Mouse (Mus musculus) CH12.LX (cell line): ENCODE measurements at regions not wholly inside any gene's neighbourhood (a gene's known extent, or its start where the extent isn't known, plus 50 kb on each side); places are given as distances from the start of the nearest gene placed in this dataset.

ENCODE experiments used
- DNase-seq: peaks from one replicate; pipeline ENCODE4 v3.0.0-alpha.2; 2013; ENCODE audit errors: extremely low read depth
- H3K27ac ChIP-seq: 2 replicates; pipeline ENCODE4 v1.5.1; 2012; ENCODE audit warnings: low read depth, mild to moderate bottlenecking, control low read depth, moderate library complexity; ENCODE audit not compliant: insufficient read depth
- H3K27me3 ChIP-seq: replicated peaks from 2 replicates; pipeline ENCODE3; 2012; ENCODE audit warnings: inconsistent platforms
- H3K36me3 ChIP-seq, 2 experiments: replicated peaks in 1 of 2; 2 replicates each; pipeline versions ENCODE3 to v1.6.1; 2012; ENCODE audit warnings: inconsistent platforms in 1 of 2, low read length in 1 of 2, mild to moderate bottlenecking in 1 of 2, mixed read lengths in 1 of 2, moderate library complexity in 1 of 2; ENCODE audit not compliant: control insufficient read depth in 1 of 2, insufficient read depth in 1 of 2
- H3K4me1 ChIP-seq, 2 experiments: 2 replicates each; pipeline ENCODE4 v1.6.1; 2012; ENCODE audit warnings: inconsistent platforms in 1 of 2, moderate library complexity in 1 of 2; ENCODE audit not compliant: insufficient read depth in 2 of 2, control insufficient read depth in 1 of 2
- H3K4me2 ChIP-seq: 2 replicates; pipeline ENCODE4 v1.6.1; 2012; ENCODE audit warnings: low read depth, mild to moderate bottlenecking, control low read depth; ENCODE audit not compliant: poor library complexity, insufficient read depth, severe bottlenecking
- H3K4me3 ChIP-seq, 3 experiments: fragments of 150-350 bp in 1 of 3; sonication (generic) in 1 of 3; replicated peaks in 1 of 3; 2 replicates each; pipeline versions ENCODE3 to v1.5.1; 2011 to 2012; ENCODE audit warnings: low read depth in 2 of 3, low read length in 2 of 3, mild to moderate bottlenecking in 2 of 3, moderate library complexity in 2 of 3, control low read depth in 1 of 3, improper control_type of control experiment in 1 of 3, inconsistent platforms in 1 of 3, mixed read lengths in 1 of 3; ENCODE audit not compliant: poor library complexity in 1 of 3
- H3K79me2 ChIP-seq: replicated peaks from 2 replicates; pipeline ENCODE4 v1.6.1; 2012; ENCODE audit warnings: mild to moderate bottlenecking, moderate library complexity; ENCODE audit not compliant: control insufficient read depth, poor library complexity, insufficient read depth, severe bottlenecking; ENCODE audit errors: extremely low read depth
- H3K9ac ChIP-seq: 2 replicates; pipeline ENCODE4 v1.6.1; 2012; ENCODE audit warnings: low read depth, mild to moderate bottlenecking, control low read depth, moderate library complexity; ENCODE audit not compliant: insufficient read depth
- H3K9me3 ChIP-seq: replicated peaks from 2 replicates; pipeline ENCODE3; 2012; ENCODE audit warnings: low read length, inconsistent platforms, mixed read lengths
- CHD1 ChIP-seq: IDR thresholded peaks from 2 replicates; pipeline ENCODE4 v1.6.1; 2012; ENCODE audit warnings: low read depth, low read length, improper control_type of control experiment, inconsistent platforms
- CHD2 ChIP-seq: IDR thresholded peaks from 2 replicates; pipeline ENCODE4 v1.6.1; 2011; ENCODE audit warnings: low read length, improper control_type of control experiment
- CTCF ChIP-seq, 2 experiments: IDR thresholded peaks in 1 of 2; conservative IDR thresholded peaks in 1 of 2; 2 replicates each; pipeline ENCODE4 v1.5.1; 2011 to 2012; ENCODE audit warnings: low read depth in 2 of 2, low read length in 2 of 2, improper control_type of control experiment in 1 of 2, inconsistent platforms in 1 of 2, mild to moderate bottlenecking in 1 of 2, moderate library complexity in 1 of 2
- E2F4 ChIP-seq: IDR thresholded peaks from 2 replicates; pipeline ENCODE4 v1.6.1; 2011; ENCODE audit warnings: low read depth, low read length, improper control_type of control experiment; ENCODE audit not compliant: insufficient replicate concordance
- ELF1 ChIP-seq: IDR thresholded peaks from 2 replicates; pipeline ENCODE4 v1.6.1; 2014; ENCODE audit warnings: low read depth, mild to moderate bottlenecking, inconsistent platforms, low read length, improper control_type of control experiment
- ETS1 ChIP-seq: conservative IDR thresholded peaks from 2 replicates; pipeline ENCODE4 v1.6.1; 2012; ENCODE audit warnings: low read depth, mild to moderate bottlenecking, inconsistent platforms, low read length, improper control_type of control experiment, moderate library complexity
- GABPA ChIP-seq: IDR thresholded peaks from 2 replicates; pipeline ENCODE4 v1.6.1; 2012; ENCODE audit warnings: low read depth, low read length, improper control_type of control experiment, inconsistent platforms; ENCODE audit not compliant: insufficient replicate concordance
- HCFC1 ChIP-seq: IDR thresholded peaks from 2 replicates; pipeline ENCODE4 v1.6.1; 2012; ENCODE audit warnings: low read depth, mild to moderate bottlenecking, inconsistent platforms, low read length, improper control_type of control experiment
- IRF4 ChIP-seq: IDR thresholded peaks from 2 replicates; pipeline ENCODE4 v1.6.1; 2014; ENCODE audit warnings: low read depth, mild to moderate bottlenecking, inconsistent platforms, low read length, improper control_type of control experiment
- JUN ChIP-seq: IDR thresholded peaks from 2 replicates; pipeline ENCODE4 v1.6.1; 2011; ENCODE audit warnings: low read depth, mild to moderate bottlenecking, low read length, improper control_type of control experiment, moderate library complexity; ENCODE audit not compliant: insufficient read depth
- JUND ChIP-seq: conservative IDR thresholded peaks from 2 replicates; pipeline ENCODE4 v1.6.1; 2011; ENCODE audit warnings: low read depth, low read length, improper control_type of control experiment
- KAT2A ChIP-seq: IDR thresholded peaks from 2 replicates; pipeline ENCODE4 v1.6.1; 2012; ENCODE audit warnings: low read length, improper control_type of control experiment, inconsistent platforms; ENCODE audit not compliant: insufficient replicate concordance
- MAFK ChIP-seq: IDR thresholded peaks from 2 replicates; pipeline ENCODE4 v1.6.1; 2011; ENCODE audit warnings: low read length, improper control_type of control experiment; ENCODE audit not compliant: insufficient replicate concordance
- MAX ChIP-seq: IDR thresholded peaks from 2 replicates; pipeline ENCODE4 v1.6.1; 2011; ENCODE audit warnings: low read length, improper control_type of control experiment
- MAZ ChIP-seq: IDR thresholded peaks from 2 replicates; pipeline ENCODE4 v1.6.1; 2012; ENCODE audit warnings: low read depth, mild to moderate bottlenecking, inconsistent platforms, low read length, improper control_type of control experiment, moderate library complexity
- MYC ChIP-seq: IDR thresholded peaks from 2 replicates; pipeline ENCODE4 v1.6.1; 2011; ENCODE audit warnings: low read depth, mild to moderate bottlenecking, improper control_type of control experiment, low read length
- NELFE ChIP-seq: IDR thresholded peaks from 2 replicates; pipeline ENCODE4 v1.6.1; 2011; ENCODE audit warnings: low read depth, low read length, improper control_type of control experiment
- NRF1 ChIP-seq: IDR thresholded peaks from 2 replicates; pipeline ENCODE4 v1.6.1; 2014; ENCODE audit warnings: low read depth, mild to moderate bottlenecking, inconsistent platforms, low read length, improper control_type of control experiment, moderate library complexity
- POLR2A ChIP-seq: IDR thresholded peaks from 2 replicates; pipeline ENCODE4 v1.6.1; 2011; ENCODE audit warnings: low read depth, mild to moderate bottlenecking, improper control_type of control experiment, low read length
- RAD21 ChIP-seq: IDR thresholded peaks from 2 replicates; pipeline ENCODE4 v1.6.1; 2011; ENCODE audit warnings: low read depth, mild to moderate bottlenecking, low read length, improper control_type of control experiment, moderate library complexity
- RCOR1 ChIP-seq: conservative IDR thresholded peaks from 2 replicates; pipeline ENCODE4 v1.6.1; 2012; ENCODE audit warnings: low read depth, mild to moderate bottlenecking, inconsistent platforms, low read length, improper control_type of control experiment
- SIN3A ChIP-seq: IDR thresholded peaks from 2 replicates; pipeline ENCODE4 v1.6.1; 2012; ENCODE audit warnings: low read length, improper control_type of control experiment, inconsistent platforms
- TCF12 ChIP-seq: IDR thresholded peaks from 2 replicates; pipeline ENCODE4 v1.6.1; 2014; ENCODE audit warnings: low read depth, mild to moderate bottlenecking, inconsistent platforms, low read length, improper control_type of control experiment
- UBTF ChIP-seq: IDR thresholded peaks from 2 replicates; pipeline ENCODE4 v1.6.1; 2012; ENCODE audit warnings: low read depth, mild to moderate bottlenecking, inconsistent platforms, low read length, improper control_type of control experiment, moderate library complexity
- USF2 ChIP-seq: conservative IDR thresholded peaks from 2 replicates; pipeline ENCODE4 v1.6.1; 2011; ENCODE audit warnings: low read depth, low read length, improper control_type of control experiment
- ZC3H11A ChIP-seq: IDR thresholded peaks from 2 replicates; pipeline ENCODE4 v1.6.1; 2012; ENCODE audit warnings: low read depth, mild to moderate bottlenecking, inconsistent platforms, low read length, improper control_type of control experiment
- ZKSCAN1 ChIP-seq: IDR thresholded peaks from 2 replicates; pipeline ENCODE4 v1.6.1; 2012; ENCODE audit warnings: low read depth, inconsistent platforms, low read length, improper control_type of control experiment, borderline replicate concordance
- ZNF384 ChIP-seq: IDR thresholded peaks from 2 replicates; pipeline ENCODE4 v1.6.1; 2012; ENCODE audit warnings: low read depth, low read length, improper control_type of control experiment, inconsistent platforms
- dilution Hi-C: fragments of 300-500 bp; cut with MboI; formaldehyde crosslinking; loops from 2 replicates; pipeline ENCODE4 v1.14.3; 2020; ENCODE audit warnings: low sequenced_read_pairs; ENCODE audit not compliant: extremely low pct_unique_long_range_greater_than_20kb, extremely low pct_ligation_motif_present
- in situ Hi-C: fragments of 300-500 bp; cut with MboI; formaldehyde crosslinking; loops from 3 replicates; pipeline ENCODE4 v1.14.3; 2019; ENCODE audit warnings: low sequenced_read_pairs, low pct_ligation_motif_present, low pct_unique_long_range_greater_than_20kb, mixed read lengths

GRCm38 (mm10) chr9:113479897-113480296, 228.2 kb downstream of the Pdcd6ip start:
- H3K36me3 ChIP-seq: no peaks in the 10 kb centered on the region
- no peaks in the 10 kb centered on the region for H3K79me2 ChIP-seq
- H3K27ac ChIP-seq: no peak overlapping the region
- no peak for DNase-seq
- H3K9ac ChIP-seq: no peak overlapping the region
- no peak overlapping the region for H3K4me2 ChIP-seq
- H3K9me3 ChIP-seq: peaks cover 14% of the 10 kb centered on the region
- in situ Hi-C loops: no loop called here
- dilution Hi-C loops: no loop called here
- no peaks in the 10 kb centered on the region for H3K27me3 ChIP-seq
- TF ChIP-seq MAZ: no peak
- TF ChIP-seq USF2: no peak
- no peak for TF ChIP-seq UBTF
- TF ChIP-seq E2F4: no peak
- TF ChIP-seq MAFK: no peak
- no peak for TF ChIP-seq KAT2A
- no peak for TF ChIP-seq GABPA
- no peak for TF ChIP-seq CTCF (conservative IDR thresholded peaks at IDR 0.05 in 1 of 2, IDR thresholded peaks at IDR 0.05 in 1 of 2; ENCODE audit: low read depth in 2 of 2, low read length in 2 of 2)
- TF ChIP-seq MYC: no peak
- no peak for TF ChIP-seq TCF12
- no peak for TF ChIP-seq IRF4
- no peak for TF ChIP-seq JUN
- no peak for TF ChIP-seq CHD1
- H3K4me3 ChIP-seq: no peak overlapping the region
- no peaks in the 10 kb centered on the region for H3K4me1 ChIP-seq

DNA sequence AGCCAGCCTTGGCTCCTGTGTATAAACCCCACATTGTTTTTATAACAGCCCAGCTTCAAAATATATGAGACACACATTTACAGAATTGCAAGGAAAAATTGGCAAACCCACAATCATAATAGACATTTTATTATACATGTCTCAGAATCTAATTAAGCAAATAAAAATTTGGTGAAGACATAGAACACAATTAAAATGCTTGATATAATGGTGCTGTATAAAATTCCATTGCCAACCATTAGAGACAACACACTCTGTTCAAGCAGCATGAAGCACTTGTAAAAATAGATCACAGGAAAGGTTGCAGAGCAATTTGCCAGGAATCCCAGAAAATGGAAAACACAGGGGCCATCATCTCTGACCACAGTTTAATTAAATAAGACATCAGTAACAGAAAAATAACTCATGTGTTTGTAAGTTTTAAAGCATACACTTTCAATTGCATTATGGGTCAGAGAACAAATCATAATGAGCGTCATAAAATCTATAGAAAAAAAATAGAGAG, 229.2 kb downstream of the Pdcd6ip start:
- H3K9me3 ChIP-seq: peaks cover 14% of the 10 kb centered on the region
- no peak overlapping the region for H3K4me3 ChIP-seq
- no peaks in the 10 kb centered on the region for H3K36me3 ChIP-seq
- in situ Hi-C loops: no loop called here
- no peak for DNase-seq
- no peaks in the 10 kb centered on the region for H3K27me3 ChIP-seq
- no peaks in the 10 kb centered on the region for H3K4me1 ChIP-seq
- no peak overlapping the region for H3K4me2 ChIP-seq
- H3K9ac ChIP-seq: no peak overlapping the region
- dilution Hi-C loops: no loop called here
- H3K27ac ChIP-seq: no peak overlapping the region
- TF ChIP-seq KAT2A (no peak), ETS1 (no peak), CHD2 (no peak), MAX (no peak), RCOR1 (no peak), IRF4 (no peak), ELF1 (no peak), NELFE (no peak), MAFK (no peak), ZKSCAN1 (no peak), HCFC1 (no peak), TCF12 (no peak), JUND (no peak), RAD21 (no peak), NRF1 (no peak), POLR2A (no peak), MAZ (no peak), ZNF384 (no peak), SIN3A (no peak), ZC3H11A (no peak)
- no peaks in the 10 kb centered on the region for H3K79me2 ChIP-seq
